Mouse (Mus musculus) right cerebral cortex, postnatal 14 days (tissue): ENCODE measurements around the gene Plin3.

ENCODE experiments used
- DNase-seq: peaks from one replicate; pipeline ENCODE4 v3.0.0; 2022

The Plin3 gene

GRCm38 (mm10) chr17:56292531-56293222, at the start of gene Plin3:
Gene Plin3 (minus strand): TSS chr17:56292873.
- DNase-seq = no peak

GRCm38 (mm10) chr17:56340717-56341116, 48.0 kb upstream of the Plin3 start:
- no peak for DNase-seq

GRCm38 (mm10) chr17:56338909-56339308, 46.2 kb upstream of the Plin3 start:
- peak; percentile 34 for DNase-seq

- no peak for DNase-seq
Measured at GRCm38 (mm10) chr17:56337791-56338190, 45.1 kb upstream of the Plin3 start.

GRCm38 (mm10) chr17:56337190-56337589, 44.5 kb upstream of the Plin3 start:
- DNase-seq = peak; percentile 32

- no peak for DNase-seq
Measured at GRCm38 (mm10) chr17:56332987-56333386, 40.3 kb upstream of the Plin3 start.

GRCm38 (mm10) chr17:56331256-56331655, 38.6 kb upstream of the Plin3 start:
- no peak for DNase-seq

- DNase-seq = no peak
Measured at GRCm38 (mm10) chr17:56330345-56330744, 37.7 kb upstream of the Plin3 start.

GRCm38 (mm10) chr17:56329267-56329666, 36.6 kb upstream of the Plin3 start:
- DNase-seq = no peak

- no peak for DNase-seq
Measured at GRCm38 (mm10) chr17:56326153-56327147, 33.8 kb upstream of the Plin3 start.

- DNase-seq = peak; percentile 98
Measured at GRCm38 (mm10) chr17:56325450-56326152, 32.9 kb upstream of the Plin3 start, which contains the start of gene Kdm4b. Gene Kdm4b (plus strand): TSS chr17:56326062.

GRCm38 (mm10) chr17:56324419-56324818, 31.7 kb upstream of the Plin3 start:
- no peak for DNase-seq

GRCm38 (mm10) chr17:56309191-56309945, 16.7 kb upstream of the Plin3 start:
- DNase-seq = no peak

- no peak for DNase-seq
Measured at GRCm38 (mm10) chr17:56308088-56308487, 15.4 kb upstream of the Plin3 start.

GRCm38 (mm10) chr17:56305826-56306225, 13.2 kb upstream of the Plin3 start:
- no peak for DNase-seq

GRCm38 (mm10) chr17:56305156-56305555, 12.5 kb upstream of the Plin3 start:
- no peak for DNase-seq

GRCm38 (mm10) chr17:56304718-56305117, 12.0 kb upstream of the Plin3 start:
- no peak for DNase-seq

- peak; percentile 93 for DNase-seq
Measured at GRCm38 (mm10) chr17:56303847-56304586, 11.3 kb upstream of the Plin3 start.

GRCm38 (mm10) chr17:56303160-56303846, 10.6 kb upstream of the Plin3 start, which contains the start of gene Uhrf1:
Gene Uhrf1 (plus strand): TSS chr17:56303321.
- DNase-seq = peak; percentile 23

GRCm38 (mm10) chr17:56302363-56302996, 9.8 kb upstream of the Plin3 start:
- no peak for DNase-seq
